Mouse (Mus musculus): ENCODE results near the gene Cog3.
"Not testable (repeated sequence)": the region's sequence is repeated elsewhere in the genome, so short reads cannot be mapped to it uniquely, and the experiment has no call there.

Cog3 gene

GRCm38 (mm10) chr14:75753991-75754817, at the start of gene Cog3:
Cog3 (minus strand) TSS chr14:75754517.
- DNase-seq (ENCODE audit: low spot score in 2 of 2): peak; percentile 97

GRCm38 (mm10) chr14:75797769-75798386, 43.6 kb upstream of the Cog3 start:
- no peak for DNase-seq (ENCODE audit: low spot score in 2 of 2)

- no peak for DNase-seq (ENCODE audit: low spot score in 2 of 2)
These were observed 41.6 kb upstream of the Cog3 start for GRCm38 (mm10) chr14:75795918-75796317.

GRCm38 (mm10) chr14:75794726-75795125, 40.4 kb upstream of the Cog3 start:
- DNase-seq (ENCODE audit: low spot score in 2 of 2): no peak

GRCm38 (mm10) chr14:75794324-75794723, 40.0 kb upstream of the Cog3 start:
- DNase-seq (ENCODE audit: low spot score in 2 of 2): no peak

GRCm38 (mm10) chr14:75793110-75793509, 38.8 kb upstream of the Cog3 start:
- DNase-seq (ENCODE audit: low spot score in 2 of 2): no peak

- DNase-seq (ENCODE audit: low spot score in 2 of 2): no peak
These were observed 37.1 kb upstream of the Cog3 start for GRCm38 (mm10) chr14:75791372-75791771.

- DNase-seq (ENCODE audit: low spot score in 2 of 2): no peak
These were observed 36.2 kb upstream of the Cog3 start for GRCm38 (mm10) chr14:75790411-75790996.

- DNase-seq (ENCODE audit: low spot score in 2 of 2): no peak
These were observed 35.0 kb upstream of the Cog3 start for GRCm38 (mm10) chr14:75789291-75789690.

- DNase-seq (ENCODE audit: low spot score in 2 of 2): no peak
These were observed 33.5 kb upstream of the Cog3 start for GRCm38 (mm10) chr14:75787794-75788175.

GRCm38 (mm10) chr14:75786868-75787793, 32.8 kb upstream of the Cog3 start, which contains the start of gene Slc25a30:
Slc25a30 (minus strand) TSS chr14:75787037.
- peak; percentile 95 for DNase-seq (ENCODE audit: low spot score in 2 of 2)

- DNase-seq (ENCODE audit: low spot score in 2 of 2): no peak
These were observed 32.1 kb upstream of the Cog3 start for GRCm38 (mm10) chr14:75786424-75786867.

- no peak for DNase-seq (ENCODE audit: low spot score in 2 of 2)
These were observed 25.6 kb upstream of the Cog3 start for GRCm38 (mm10) chr14:75779913-75780312.

- DNase-seq (ENCODE audit: low spot score in 2 of 2): no peak
These were observed 22.3 kb upstream of the Cog3 start for GRCm38 (mm10) chr14:75776637-75777036.

- no peak for DNase-seq (ENCODE audit: low spot score in 2 of 2)
These were observed 19.1 kb upstream of the Cog3 start for GRCm38 (mm10) chr14:75773431-75773830.

GRCm38 (mm10) chr14:75772407-75772806, 18.1 kb upstream of the Cog3 start:
- not testable (repeated sequence) for DNase-seq (ENCODE audit: low spot score in 2 of 2)

- DNase-seq (ENCODE audit: low spot score in 2 of 2): no peak
These were observed 16.8 kb upstream of the Cog3 start for GRCm38 (mm10) chr14:75771101-75771501.

GRCm38 (mm10) chr14:75769334-75769733, 15.0 kb upstream of the Cog3 start:
- DNase-seq (ENCODE audit: low spot score in 2 of 2): no peak

GRCm38 (mm10) chr14:75768275-75768608, 13.9 kb upstream of the Cog3 start:
- DNase-seq (ENCODE audit: low spot score in 2 of 2): no peak

- peak; percentile 60 to 79 for DNase-seq (ENCODE audit: low spot score in 2 of 2)
These were observed 13.4 kb upstream of the Cog3 start for GRCm38 (mm10) chr14:75767492-75768274.

Data from frontal cortex, postnatal 36 days (tissue).